Mouse (Mus musculus) liver, postnatal 0 days (tissue): ENCODE measurements around the gene Lsmem1.

Experiments used
- CTCF ChIP-seq: sonication (generic); IDR thresholded peaks from 2 replicates; pipeline ENCODE4 v1.5.1; 2016; ENCODE audit warnings: antibody characterized with exemption, low read depth
- EP300 ChIP-seq: IDR thresholded peaks from 2 replicates; pipeline ENCODE4 v1.6.1; 2016; ENCODE audit warnings: antibody characterized with exemption, low read depth, mild to moderate bottlenecking

DNA sequence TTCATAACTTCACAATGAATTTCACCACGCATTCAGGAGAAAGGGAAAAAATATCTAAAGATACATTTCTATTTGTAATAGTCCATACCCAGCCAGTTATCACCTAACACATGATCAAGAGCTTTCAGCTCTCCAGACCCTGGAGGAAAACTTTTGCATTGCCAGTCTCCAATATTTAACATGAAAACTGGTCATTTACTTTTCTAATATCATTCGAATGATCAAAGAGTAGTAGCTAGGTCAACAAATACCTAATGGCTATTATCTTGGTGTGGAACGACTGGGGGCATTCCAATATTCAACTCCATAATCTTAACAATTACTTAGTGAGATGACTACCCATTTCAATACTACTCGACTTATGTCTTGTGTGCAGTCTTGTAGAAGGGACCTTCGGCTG is 22.3 kb upstream of the Lsmem1 start:
- TF ChIP-seq EP300, result no peak
- no peak for TF ChIP-seq CTCF
